Mouse (Mus musculus): ENCODE measurements around the gene Epb41. TPM values are rescaled to one million over a fixed set of nuclear protein-coding genes. Genes with fewer than 3 reads are reported as not detected.

Gene Epb41
- total RNA-seq, 2 experiments from 2014 or later, result 1,733 to 3,570 TPM

DNA sequence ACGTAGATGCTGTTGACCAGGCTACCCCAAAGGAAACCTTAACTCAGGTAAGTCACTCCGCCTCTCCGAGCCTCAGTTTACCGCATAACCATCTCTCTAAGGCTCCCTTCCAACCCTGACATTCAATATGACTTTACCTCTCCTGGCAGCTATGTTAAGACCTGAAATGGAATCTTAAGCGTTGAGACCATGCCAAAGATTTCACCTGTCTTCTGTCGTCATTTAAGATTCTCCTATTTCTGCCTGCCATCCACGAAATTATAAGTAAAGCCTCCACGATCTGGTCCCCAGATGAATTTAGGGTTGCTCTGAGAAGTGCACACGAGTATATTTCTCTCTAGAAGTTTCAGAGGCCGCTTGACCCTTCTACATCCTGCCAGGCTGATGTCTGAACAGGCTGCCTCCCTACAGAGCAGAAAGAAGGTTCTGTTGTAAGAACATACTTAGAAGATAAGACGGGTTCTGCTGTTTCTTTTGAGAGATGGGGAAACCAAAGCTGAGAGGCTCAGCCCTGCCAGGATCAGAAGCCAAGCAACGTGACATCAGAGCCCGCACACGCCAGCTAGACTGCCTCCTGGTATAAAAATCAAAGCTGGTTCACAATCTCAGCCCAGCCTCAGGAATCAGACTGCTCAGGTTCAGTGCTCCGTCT lies 25.4 kb downstream of the Epb41 start:
- peak; percentile 43 for ATAC-seq (replicated peaks; ENCODE audit: low FRiP score, poor library complexity, severe bottlenecking)

DNA sequence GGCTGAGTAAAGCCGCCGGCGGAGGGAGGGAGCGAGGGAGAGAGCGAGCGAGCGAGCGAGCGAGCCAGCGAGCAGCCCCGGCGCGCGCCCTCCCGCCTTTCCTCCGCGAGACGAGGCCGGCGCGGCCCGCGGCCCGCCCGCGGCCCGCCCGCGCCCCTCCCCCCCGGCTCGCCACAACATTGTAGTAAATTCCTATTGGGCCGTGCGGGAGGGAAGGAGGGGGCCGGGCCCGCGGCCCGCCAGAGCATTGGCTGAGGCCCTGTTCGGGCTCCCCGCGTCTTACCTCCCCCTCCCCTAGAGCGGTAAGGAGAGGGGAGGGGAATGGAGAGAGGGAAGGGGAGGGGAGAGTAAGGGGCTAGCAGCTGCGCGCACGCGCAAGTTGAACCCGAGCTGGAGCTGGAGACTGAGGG lies 26.1 kb downstream of the Epb41 start:
- ATAC-seq (replicated peaks; ENCODE audit: low FRiP score, poor library complexity, severe bottlenecking), result peak; percentile 67

DNA sequence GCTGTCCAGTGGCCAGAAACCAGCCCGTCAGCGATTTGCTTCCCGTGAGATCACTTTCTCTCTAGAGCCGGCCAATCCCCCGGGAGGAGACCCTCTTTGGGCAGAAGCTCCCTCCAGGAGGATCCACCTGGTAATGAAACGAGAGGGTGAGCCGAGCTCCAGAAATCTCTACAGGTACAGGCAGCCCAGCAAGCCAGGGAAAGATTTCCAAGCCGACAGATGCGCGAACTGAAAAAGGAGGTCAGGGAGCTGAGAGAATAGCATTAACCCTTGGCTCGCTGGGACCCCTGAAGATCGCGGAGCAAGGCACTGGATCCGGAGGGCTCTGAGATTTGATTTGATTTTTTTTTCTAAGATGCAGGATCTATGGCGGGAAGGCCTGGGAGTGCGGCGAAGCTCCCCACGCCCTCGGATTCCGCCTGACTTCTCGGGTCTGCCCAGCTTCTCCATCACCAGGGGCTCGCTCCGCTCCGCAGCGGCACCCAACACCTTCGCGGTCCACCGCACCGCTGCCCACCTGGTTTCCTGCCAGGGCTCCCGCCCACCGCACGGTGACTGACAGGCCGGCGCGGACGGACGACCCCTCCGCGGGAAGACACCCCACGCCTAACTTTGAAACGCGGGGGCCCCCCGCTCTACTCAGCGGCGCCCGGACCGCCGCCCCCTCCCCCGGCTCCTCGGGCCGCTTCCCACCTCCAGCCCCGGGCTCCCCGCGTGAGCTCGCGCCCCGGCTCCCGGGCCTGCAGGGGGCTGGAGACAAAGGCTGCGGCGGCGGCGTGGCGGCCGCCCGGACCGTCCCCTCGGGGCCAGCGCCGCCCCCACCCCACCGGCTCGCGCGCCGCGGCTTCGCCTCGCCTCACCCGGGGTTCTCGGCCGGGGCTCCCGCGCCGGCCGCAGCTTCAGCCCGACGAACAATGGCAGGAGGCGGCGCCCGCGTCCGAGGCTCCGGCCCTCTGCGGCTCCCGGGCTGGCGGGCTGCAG lies 26.8 kb downstream of the Epb41 start:
- no peak for ATAC-seq (replicated peaks; ENCODE audit: low FRiP score, poor library complexity, severe bottlenecking)

DNA sequence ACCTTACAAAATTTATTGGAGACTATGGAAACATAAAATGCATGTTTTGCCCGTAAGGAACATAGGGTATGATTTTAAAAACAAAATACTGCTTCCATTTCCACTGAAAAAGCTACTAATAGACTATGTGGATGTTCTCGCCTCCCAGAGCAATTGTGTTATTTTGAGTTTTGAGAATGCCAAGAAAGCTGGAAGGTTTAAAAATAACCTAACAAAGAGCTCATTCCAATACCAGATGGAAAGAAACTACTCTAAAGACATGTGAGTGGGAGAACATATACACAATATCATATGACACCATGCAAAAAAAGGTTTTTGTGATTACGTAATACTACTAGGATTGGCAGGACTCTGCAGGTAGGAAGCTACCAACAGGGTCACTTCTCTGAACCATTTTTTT lies 31.4 kb downstream of the Epb41 start:
- ATAC-seq (replicated peaks; ENCODE audit: low FRiP score, poor library complexity, severe bottlenecking), result no peak

DNA sequence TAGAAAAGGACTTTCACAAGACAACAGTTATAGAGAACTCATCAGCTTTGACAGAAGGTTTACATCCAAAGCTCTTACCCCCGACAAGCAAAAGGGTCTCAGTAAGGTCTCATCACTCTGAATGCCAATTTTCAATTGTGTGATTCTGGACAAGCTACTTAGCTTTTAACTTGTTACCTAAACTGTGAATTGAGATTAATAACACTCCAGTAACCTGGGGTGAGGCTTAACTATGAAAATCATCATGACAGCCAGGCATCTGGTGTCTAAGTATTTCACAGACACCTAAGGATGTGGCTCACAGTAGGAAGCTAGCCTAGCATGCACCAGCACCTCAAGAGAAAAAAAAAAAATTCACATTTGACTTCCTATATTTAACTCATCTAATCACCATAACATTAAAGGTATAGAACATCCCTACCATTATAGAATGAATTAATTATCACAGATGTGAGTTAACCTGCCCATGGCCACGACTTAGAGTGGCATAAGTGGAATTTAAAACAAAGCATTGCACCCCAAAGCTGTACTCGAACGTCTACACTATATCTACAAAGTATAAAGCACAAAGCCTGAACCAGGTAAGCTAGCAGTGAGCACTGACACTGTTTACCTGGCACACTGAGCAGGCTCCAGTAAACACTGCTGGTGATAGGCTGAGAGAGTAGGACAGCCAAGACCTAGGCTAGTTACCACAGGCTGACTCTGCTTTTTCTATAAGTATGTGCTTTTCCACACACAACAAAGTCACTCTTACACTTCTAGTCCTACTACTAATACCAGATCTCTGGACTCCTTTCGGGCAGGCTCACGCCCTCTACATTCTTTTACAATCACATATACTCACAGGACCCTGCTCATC lies 33.4 kb downstream of the Epb41 start:
- peak; percentile 53 for ATAC-seq (replicated peaks; ENCODE audit: low FRiP score, poor library complexity, severe bottlenecking)

DNA sequence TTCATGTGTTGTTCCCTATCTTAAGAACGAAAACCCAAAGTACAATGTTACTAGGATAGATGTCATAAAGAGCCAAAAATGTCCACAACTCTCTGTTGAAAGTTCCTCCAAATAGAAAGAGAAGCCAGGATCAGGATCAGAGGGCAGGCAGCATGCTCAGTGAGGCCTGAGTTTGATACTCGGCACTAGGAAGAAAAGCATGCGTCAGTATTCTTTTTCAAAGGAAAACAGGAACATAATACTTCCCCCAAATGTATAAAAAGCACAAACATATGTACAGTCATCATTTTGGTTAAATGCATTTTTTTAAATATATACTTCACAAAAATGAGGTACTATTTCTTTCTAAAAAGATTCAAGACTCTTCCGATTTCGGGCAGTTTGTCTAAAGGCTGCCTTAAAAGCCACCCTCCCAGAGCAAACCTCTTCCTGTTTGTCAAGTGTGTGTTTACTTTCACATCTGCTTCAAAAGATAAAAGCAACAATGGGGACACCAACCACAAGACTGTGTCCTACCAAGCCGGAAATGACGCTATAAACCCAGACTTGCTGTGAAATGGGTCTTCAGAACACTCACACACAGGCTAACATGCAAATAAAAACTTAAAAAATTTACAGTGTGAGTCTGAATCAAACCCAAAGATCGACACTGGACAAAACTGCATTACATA lies 35.0 kb downstream of the Epb41 start:
- peak; percentile 54 for ATAC-seq (replicated peaks; ENCODE audit: low FRiP score, poor library complexity, severe bottlenecking)

DNA sequence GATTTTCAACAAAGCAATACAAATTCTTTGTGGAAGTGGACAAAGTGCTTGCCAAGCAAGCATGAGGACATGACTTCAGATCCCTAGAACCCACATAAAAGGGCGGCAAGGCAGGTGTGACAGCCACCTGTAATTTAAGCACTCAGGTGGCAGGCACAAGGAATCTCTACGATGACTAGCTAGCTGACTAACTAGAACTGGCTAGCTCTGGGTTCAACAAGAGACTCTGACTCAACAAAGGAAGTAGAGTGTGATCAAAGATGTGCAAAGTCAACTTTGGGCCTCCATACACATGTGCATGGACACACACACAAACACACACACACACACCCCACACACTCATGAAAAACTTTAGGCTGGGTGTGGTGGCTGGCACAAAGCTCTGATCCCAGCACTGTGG lies 35.6 kb downstream of the Epb41 start:
- no peak for ATAC-seq (replicated peaks; ENCODE audit: low FRiP score, poor library complexity, severe bottlenecking)

DNA sequence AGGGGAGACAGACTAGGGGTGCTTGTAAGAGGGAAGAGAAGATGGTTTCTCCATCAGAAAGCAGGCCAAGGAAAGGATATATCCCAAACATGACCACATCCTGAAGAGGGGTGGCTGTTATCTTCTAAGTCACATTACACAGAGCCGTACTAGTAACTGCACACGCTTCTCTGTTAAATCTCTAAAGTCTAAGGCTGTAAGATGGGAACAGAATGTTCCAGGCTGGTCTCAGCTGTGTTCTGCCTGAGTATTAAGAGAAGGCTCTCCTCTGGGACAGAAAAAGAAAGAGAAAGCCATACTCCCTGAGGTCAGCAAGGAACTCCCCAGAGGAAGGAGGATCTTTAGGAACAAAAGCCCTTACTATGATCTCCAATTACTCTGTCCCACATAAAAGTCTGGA lies 36.3 kb downstream of the Epb41 start:
- ATAC-seq (replicated peaks; ENCODE audit: low FRiP score, poor library complexity, severe bottlenecking), result no peak

DNA sequence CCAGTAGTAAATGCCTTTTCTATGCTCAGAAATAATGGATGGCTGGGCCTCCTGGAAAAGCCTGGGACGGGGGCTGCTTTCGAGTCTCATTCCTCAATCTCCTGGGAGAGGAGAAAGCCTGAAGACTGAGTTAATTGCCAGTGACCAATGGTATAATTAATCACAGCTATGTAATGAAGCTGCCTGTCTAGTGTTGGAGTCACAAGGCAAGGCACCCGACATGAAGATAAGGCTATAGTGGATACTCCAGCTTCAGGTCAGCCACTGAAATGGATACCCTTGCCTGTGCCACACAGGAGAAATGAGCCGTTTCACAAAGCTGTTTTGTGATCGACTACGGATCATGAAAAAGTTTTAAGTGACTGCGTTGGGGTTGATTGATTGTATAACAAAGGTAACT lies 37.1 kb downstream of the Epb41 start:
- no peak for ATAC-seq (replicated peaks; ENCODE audit: low FRiP score, poor library complexity, severe bottlenecking)

DNA sequence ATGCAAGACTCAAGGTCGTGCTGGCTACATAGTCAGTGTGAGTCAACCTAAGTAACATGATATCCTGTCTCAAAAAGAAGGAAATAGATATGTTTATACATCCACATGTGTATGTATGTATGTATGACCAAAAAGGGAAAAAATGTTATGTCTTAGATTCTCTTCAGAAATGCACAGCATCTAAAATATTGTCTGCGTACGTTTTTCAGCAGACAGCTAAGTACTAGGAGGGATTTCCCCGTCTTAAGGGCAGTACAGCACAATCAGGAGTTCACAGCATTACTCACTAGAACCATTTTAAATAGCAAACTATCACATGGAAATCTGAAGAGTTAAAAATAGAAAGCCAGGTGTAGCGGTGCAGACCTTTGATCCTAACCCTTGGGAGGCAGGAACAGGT lies 38.0 kb downstream of the Epb41 start:
- ATAC-seq (replicated peaks; ENCODE audit: low FRiP score, poor library complexity, severe bottlenecking), result no peak

DNA sequence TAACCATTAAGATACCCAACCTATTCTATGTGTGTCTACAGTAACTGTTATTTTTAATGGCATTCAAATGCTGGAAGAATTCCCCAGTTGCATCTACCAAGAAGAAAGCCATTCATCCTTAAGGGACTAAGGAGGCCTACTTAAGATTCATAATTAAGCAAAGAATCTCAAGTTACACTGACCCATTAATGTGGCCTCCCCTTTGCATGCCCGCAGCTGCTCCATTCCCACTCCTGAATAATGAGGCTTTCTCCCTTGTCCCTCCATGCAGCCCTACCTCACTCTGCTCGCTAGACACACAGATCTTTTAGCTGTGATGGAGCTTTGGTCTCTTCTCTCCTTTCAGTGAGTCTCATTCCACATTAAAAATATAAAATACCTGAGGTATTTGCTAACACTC lies 40.9 kb downstream of the Epb41 start:
- no peak for ATAC-seq (replicated peaks; ENCODE audit: low FRiP score, poor library complexity, severe bottlenecking)

DNA sequence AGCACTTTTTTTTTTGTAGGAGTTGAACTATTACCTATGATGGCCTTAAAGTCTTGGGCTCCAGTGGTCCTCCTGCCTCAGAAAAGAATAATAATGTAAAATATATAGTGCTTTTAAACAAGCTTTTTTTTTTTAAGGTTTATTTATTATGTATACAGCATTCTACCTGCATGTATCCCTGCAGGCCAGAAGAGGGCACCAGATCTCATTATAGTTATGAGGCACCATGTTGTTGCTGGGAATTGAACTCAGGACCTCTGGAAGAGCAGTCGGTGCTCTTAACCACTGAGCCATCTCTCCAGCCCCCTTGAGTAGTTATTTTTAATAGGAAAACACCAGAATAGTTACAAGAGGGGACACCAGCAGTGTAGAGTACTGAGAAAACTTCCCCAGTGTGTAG lies 41.9 kb downstream of the Epb41 start:
- no peak for ATAC-seq (replicated peaks; ENCODE audit: low FRiP score, poor library complexity, severe bottlenecking)

DNA sequence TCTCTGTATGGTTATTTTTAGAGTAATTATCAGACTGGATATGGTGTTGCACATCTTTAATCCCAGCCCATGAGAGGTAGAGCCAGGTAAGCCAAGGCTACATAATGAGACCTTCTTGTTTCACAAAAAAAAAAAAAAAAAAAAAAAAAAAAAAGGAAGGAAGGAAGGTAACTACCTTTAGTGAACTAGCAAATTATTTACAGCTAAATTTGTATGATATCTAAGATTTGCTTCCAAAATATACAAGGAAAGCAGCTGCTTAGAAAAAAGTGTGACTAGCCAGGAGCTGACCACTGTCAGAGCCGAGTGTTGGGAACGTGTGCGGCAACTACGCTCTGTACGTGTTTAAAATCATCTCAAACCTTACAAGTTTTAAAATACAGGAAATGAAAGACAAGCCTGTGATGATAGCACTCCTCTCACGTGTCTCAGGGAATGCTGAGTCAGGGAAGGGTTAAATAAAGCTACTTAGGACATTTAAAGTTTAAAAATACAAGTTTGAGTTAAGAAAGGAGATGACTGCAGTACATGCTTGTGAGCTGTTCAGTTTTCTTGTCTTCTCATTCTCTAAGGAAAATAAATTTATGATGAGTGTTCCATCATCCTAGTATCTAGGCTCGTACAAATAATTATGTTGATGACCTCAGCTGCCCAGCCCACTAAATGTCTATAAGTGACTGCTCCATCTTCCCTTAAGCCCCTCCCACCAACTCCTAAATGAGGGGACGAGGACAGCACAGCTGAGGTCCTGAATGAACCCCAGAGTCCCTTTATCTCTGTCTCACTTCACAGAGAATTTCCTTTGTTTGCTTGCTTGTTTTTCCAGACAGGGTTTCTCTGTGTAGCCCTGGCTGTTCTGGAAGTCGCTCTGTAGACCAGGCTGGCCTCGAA lies 45.0 kb downstream of the Epb41 start:
- 0 out of 2 replicates have a peak, but pooled peaks have one; percentile 5 for ATAC-seq (replicated peaks; ENCODE audit: low FRiP score, poor library complexity, severe bottlenecking)

DNA sequence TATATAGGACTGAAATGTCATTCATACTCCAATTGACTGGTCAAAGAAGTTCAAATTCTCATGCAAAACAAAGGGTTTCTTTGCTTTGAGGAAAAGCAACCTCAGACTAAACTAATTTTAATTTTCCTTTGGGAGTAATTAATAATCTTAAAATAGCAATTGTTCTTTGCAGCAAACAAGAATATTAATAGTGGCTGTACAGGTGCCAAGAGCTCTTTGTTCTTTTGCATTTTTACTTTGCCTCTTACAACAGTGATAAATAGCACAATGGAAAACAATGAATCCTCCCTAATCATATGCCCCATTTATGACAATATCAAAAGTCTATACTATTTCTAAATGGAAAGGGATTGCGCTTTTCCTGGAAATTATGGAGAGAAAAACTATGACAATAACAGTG lies 47.3 kb downstream of the Epb41 start:
- ATAC-seq (replicated peaks; ENCODE audit: low FRiP score, poor library complexity, severe bottlenecking), result no peak

DNA sequence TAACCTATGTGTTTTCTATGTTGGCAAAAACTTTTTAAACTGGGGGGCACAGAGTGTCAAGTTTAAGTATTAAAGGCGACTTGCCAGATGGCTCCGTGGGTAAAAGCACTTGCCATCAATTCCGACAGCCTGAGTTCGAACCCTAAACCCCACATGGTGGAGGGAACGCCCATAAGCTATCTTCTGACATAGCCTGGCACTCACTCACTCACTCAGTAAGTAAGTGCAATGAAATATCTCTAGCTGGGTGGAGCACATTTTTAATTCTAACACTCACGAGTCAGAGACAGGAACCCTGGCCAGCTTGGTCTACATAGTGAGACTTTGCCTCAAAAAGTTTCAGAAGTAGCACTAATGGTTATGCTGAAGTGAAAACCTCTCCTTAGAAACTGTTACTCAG lies 48.0 kb downstream of the Epb41 start:
- ATAC-seq (replicated peaks; ENCODE audit: low FRiP score, poor library complexity, severe bottlenecking), result peak; percentile 74

DNA sequence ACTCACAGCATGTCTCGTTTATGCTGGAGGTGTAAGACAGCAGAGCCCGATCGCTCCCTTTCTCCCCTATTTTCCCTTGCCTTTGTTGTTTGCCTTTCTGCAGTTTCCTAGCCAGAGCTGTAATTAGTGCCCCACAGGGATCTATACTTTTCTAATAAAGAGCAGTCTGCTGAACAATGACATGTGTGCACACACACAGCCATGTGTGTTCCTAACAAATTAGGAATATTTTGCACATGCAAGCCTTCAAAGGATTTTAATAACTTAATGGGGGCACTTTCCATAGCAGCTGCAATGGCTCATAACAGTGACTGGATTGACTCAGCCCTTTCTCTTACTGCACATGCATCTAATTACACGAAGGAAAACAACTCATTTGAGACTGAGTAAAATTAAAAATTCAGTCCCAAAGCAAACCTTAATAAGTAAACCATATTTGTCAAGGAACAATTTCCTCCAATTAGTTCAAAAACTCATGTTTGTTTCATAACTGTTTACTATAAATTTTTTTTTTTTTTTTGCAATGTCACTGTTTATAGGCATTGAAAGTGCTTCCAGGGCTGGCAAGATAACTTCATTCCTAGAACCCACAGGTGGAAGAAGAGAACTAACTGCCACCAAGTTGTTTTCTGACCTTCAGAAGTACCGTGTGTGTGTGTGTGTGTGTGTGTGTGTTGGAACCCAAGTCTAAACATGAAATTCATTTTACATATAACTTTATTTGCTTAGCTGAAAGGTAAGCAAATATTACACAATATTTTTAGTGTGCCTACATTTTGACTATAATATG lies 49.2 kb downstream of the Epb41 start:
- peak; percentile 71 for ATAC-seq (replicated peaks; ENCODE audit: low FRiP score, poor library complexity, severe bottlenecking)

DNA sequence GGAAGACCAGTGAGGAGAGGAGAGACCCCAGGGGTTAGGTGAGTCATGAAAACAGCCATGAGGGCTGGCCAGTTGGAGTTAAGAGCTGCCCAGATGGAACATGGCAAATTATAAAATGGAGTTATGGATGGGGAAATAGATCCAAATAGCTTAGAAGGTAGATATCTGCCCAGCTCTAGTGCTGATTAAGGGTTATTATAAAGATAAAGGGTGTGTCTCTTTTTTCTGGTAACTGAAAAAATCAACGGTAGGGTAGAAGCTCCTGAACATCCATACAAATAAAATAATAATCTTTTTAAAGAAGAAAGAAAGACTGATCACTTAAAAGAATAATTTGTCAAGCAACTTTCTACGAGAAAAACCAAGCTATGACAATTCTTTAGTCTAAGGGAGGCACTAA lies 49.9 kb downstream of the Epb41 start:
- no peak for ATAC-seq (replicated peaks; ENCODE audit: low FRiP score, poor library complexity, severe bottlenecking)

DNA sequence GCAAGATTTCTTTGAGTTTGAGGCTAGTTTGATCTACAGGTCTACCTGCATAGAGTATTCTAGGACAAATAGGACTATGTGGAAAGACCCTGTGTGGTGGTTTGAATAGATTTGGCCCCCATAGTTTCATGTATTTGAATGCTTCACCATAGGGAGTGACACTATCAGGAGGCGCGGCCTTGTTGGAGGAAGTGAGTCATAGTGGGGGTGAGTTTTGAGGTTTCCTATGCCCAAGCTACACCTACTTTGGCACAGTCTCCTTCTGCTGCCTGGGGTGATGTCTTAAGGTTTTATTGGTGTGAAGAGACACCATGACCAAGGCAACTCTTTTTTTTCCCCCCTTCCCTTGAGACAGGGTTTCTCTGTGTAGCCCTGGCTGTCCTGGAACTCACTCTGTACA lies 51.3 kb downstream of the Epb41 start:
- ATAC-seq (replicated peaks; ENCODE audit: low FRiP score, poor library complexity, severe bottlenecking), result no peak
